Mouse (Mus musculus): Measurements from ENCODE around the gene Il1rap. TPM values are rescaled to one million over a fixed set of nuclear protein-coding genes. Genes with fewer than 3 reads are reported as not detected.

Gene Il1rap
- polyA plus RNA-seq, 1 experiment from 2014 or later = 7.6 TPM

Other genes starting within 250 kb of the Il1rap start
- gene Cldn1, start 209.9 kb upstream of the Il1rap start, polyA plus RNA-seq (2015; fragmentation: Nextera tagmentation; extraction: Ambion mirVana) = 4.6 and 5.6 TPM in 2 replicates
- gene Cldn16, start 118.6 kb upstream of the Il1rap start, polyA plus RNA-seq (2015; fragmentation: Nextera tagmentation; extraction: Ambion mirVana) = not detected in 2 replicates
- 0.07 TPM in 1 of 2 replicates, not detected in the other for gene Tmem207, start 54.9 kb upstream of the Il1rap start, polyA plus RNA-seq (2015; fragmentation: Nextera tagmentation; extraction: Ambion mirVana)

Measured in neural tube, embryonic 13.5 days (tissue).